In the genomic region with DNA sequence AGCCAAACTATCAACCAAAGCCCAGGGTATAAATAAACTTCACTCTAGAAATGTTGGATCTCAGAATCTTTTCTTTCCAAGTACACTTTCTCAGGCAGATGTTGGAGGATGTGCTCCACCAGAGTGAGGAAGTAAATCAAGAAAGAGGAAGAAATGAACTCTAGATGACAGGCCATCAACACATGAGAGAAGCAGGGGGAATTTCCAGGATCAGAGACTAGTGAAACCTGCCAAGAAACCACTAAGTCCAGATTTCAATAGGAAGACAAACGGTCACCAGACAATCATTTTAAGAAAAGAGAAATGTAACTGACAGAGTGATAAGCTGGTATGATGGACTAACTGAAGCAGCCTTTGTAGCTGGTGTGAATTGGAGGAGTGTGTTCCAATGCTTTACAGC, we compare ENCODE assay signal across 13 mouse cellular contexts. TPM values are rescaled to one million over a fixed set of nuclear protein-coding genes. Genes with fewer than 3 reads are reported as not detected.
"Had no signal": no experiment of that assay in that cellular context is flagged by ENCODE, and none has a peak within 500 bp of the region (broad histone marks: within the 10 kb centered on the region; RNA-seq: fewer than 3 reads in every experiment).

No protein-coding gene starts in this region.

- ATAC-seq: liver, embryonic 12.5 days; midbrain, embryonic 16.5 days had no signal

- H3K4me2 ChIP-seq: kidney, embryonic 15.5 days; liver, embryonic 12.5 days; lung, embryonic 14.5 days; midbrain, embryonic 12.5 days had no signal

- DNase-seq: kidney, postnatal 25 days; lung, embryonic 14.5 days; lung, postnatal 10 days; lung, postnatal 4 days; right cerebral cortex, postnatal 14 days; thymus, postnatal 4 days had no signal

- H3K36me3 ChIP-seq: kidney, embryonic 15.5 days; limb, embryonic 10.5 days; liver, embryonic 12.5 days; midbrain, embryonic 12.5 days had no signal

- H3K27ac ChIP-seq: kidney, embryonic 15.5 days; left cerebral cortex, adult 2 months; limb, embryonic 10.5 days; liver, embryonic 12.5 days; midbrain, embryonic 12.5 days had no signal

- H3K4me3 ChIP-seq: kidney, embryonic 15.5 days; left cerebral cortex, adult 2 months; limb, embryonic 10.5 days; liver, embryonic 12.5 days; midbrain, embryonic 12.5 days had no signal

- H3K9ac ChIP-seq: kidney, embryonic 15.5 days; liver, embryonic 12.5 days; lung, embryonic 14.5 days; midbrain, embryonic 12.5 days had no signal

- H3K9me3 ChIP-seq: kidney, embryonic 15.5 days; limb, embryonic 10.5 days; liver, embryonic 12.5 days; midbrain, embryonic 12.5 days had no signal

- H3K27me3 ChIP-seq: midbrain, embryonic 12.5 days had no signal

RNA-seq across cellular contexts. Expression of a gene that starts 30.2 kb away (rescaled TPM):
- total RNA-seq: megakaryocyte-erythroid progenitor cell, adult 5-6 weeks had no signal
